Mouse (Mus musculus) limb, embryonic 12.5 days (tissue): Measurements from ENCODE around the gene Synrg. TPM values are rescaled to one million over a fixed set of nuclear protein-coding genes. Genes with fewer than 3 reads are reported as not detected.

Source experiments
- ATAC-seq: fragments of 200-750 bp; cut with Nextera tagmentation; 2 replicates; pipeline ENCODE4 v1.8.0; 2017; ENCODE audit warnings: low read depth, moderate TSS enrichment; ENCODE audit not compliant: insufficient number of reproducible peaks, insufficient read depth, low FRiP score, low TSS enrichment
- H3K27ac ChIP-seq: fragments of 300-500 bp; sonication (generic); 2 replicates; pipeline ENCODE4 v1.5.1; 2016; ENCODE audit warnings: mild to moderate bottlenecking, moderate library complexity
- H3K27me3 ChIP-seq: fragments of 300-500 bp; sonication (generic); 2 replicates; pipeline ENCODE4 v1.6.1; 2016; ENCODE audit warnings: mild to moderate bottlenecking, moderate library complexity
- H3K36me3 ChIP-seq: fragments of 300-500 bp; sonication (generic); 2 replicates; pipeline ENCODE4 v1.6.1; 2016; ENCODE audit warnings: mild to moderate bottlenecking, moderate library complexity
- H3K4me1 ChIP-seq: fragments of 300-500 bp; sonication (generic); replicated peaks from 2 replicates; pipeline ENCODE4 v1.6.1; 2016
- H3K4me2 ChIP-seq: fragments of 300-500 bp; sonication (generic); 2 replicates; pipeline ENCODE4 v1.6.1; 2016; ENCODE audit warnings: mild to moderate bottlenecking, moderate library complexity
- H3K4me3 ChIP-seq: fragments of 300-500 bp; sonication (generic); replicated peaks from 2 replicates; pipeline ENCODE4 v1.5.1; 2016; ENCODE audit warnings: mild to moderate bottlenecking
- H3K9ac ChIP-seq: fragments of 300-500 bp; sonication (generic); replicated peaks from 2 replicates; pipeline ENCODE4 v1.6.1; 2016; ENCODE audit warnings: mild to moderate bottlenecking, moderate library complexity
- H3K9me3 ChIP-seq: fragments of 300-500 bp; sonication (generic); 2 replicates; pipeline ENCODE4 v1.6.1; 2016; ENCODE audit warnings: mild to moderate bottlenecking, moderate library complexity
- WGBS: fragments of 180-500 bp; shearing (Covaris S2); methylation state at CpG from one replicate; pipeline ENCODE4 v1.1.7; 2016; 5-methylcytosine and 5-hydroxymethylcytosine counted together
- polyA plus RNA-seq: library from polyadenylated mRNA; unstranded; fragments of >200 nt; fragmentation: Nextera tagmentation; extraction: Ambion mirVana; gene quantifications from 2 replicates; pipeline ENCODE4 v1.2.1, GENCODE M21; 2016

Synrg gene
- polyA plus RNA-seq, 1 experiment from 2014 or later, result 8.6 TPM

GRCm38 (mm10) chr11:84079361-84079760, 115.1 kb downstream of the Synrg start:
- H3K36me3 ChIP-seq, result peaks cover 55% of the 10 kb centered on the region
- H3K4me3 ChIP-seq, result no peak overlapping the region
- no peaks in the 10 kb centered on the region for H3K4me1 ChIP-seq
- no peak for ATAC-seq
- no peak overlapping the region for H3K27ac ChIP-seq
- no peaks in the 10 kb centered on the region for H3K9me3 ChIP-seq
- no peak overlapping the region for H3K9ac ChIP-seq
- whole genome bisulfite sequencing, result 92% methylated on average over 11 of the region's 11 CpGs
- H3K4me2 ChIP-seq, result no peak overlapping the region
- no peaks in the 10 kb centered on the region for H3K27me3 ChIP-seq

GRCm38 (mm10) chr11:84079887-84080286, 115.7 kb downstream of the Synrg start:
- Histone ChIP-seq H3K27me3 (no peaks in the 10 kb centered on the region), H3K4me3 (no peak overlapping the region), H3K9ac (no peak overlapping the region), H3K9me3 (no peaks in the 10 kb centered on the region), H3K36me3 (peaks cover 60% of the 10 kb centered on the region), H3K27ac (no peak overlapping the region), H3K4me2 (no peak overlapping the region), H3K4me1 (no peaks in the 10 kb centered on the region)
- WGBS, result 78% methylated on average over 4 of the region's 4 CpGs
- ATAC-seq, result no peak

GRCm38 (mm10) chr11:84080327-84080726, 116.1 kb downstream of the Synrg start:
- H3K4me1 ChIP-seq, result no peaks in the 10 kb centered on the region
- H3K9ac ChIP-seq, result no peak overlapping the region
- H3K4me2 ChIP-seq, result no peak overlapping the region
- peaks cover 63% of the 10 kb centered on the region for H3K36me3 ChIP-seq
- H3K27me3 ChIP-seq, result no peaks in the 10 kb centered on the region
- no peak for ATAC-seq
- WGBS, result 88% methylated on average over 3 of the region's 3 CpGs
- H3K9me3 ChIP-seq, result no peaks in the 10 kb centered on the region
- no peak overlapping the region for H3K4me3 ChIP-seq
- H3K27ac ChIP-seq, result no peak overlapping the region

GRCm38 (mm10) chr11:84081901-84082300, 117.7 kb downstream of the Synrg start:
- 94% methylated on average over 5 of the region's 5 CpGs for WGBS
- H3K36me3 ChIP-seq, result peaks cover 78% of the 10 kb centered on the region
- no peak overlapping the region for H3K4me3 ChIP-seq
- no peak for ATAC-seq
- no peak overlapping the region for H3K27ac ChIP-seq
- H3K4me1 ChIP-seq, result no peaks in the 10 kb centered on the region
- no peaks in the 10 kb centered on the region for H3K27me3 ChIP-seq
- no peak overlapping the region for H3K9ac ChIP-seq
- no peak overlapping the region for H3K4me2 ChIP-seq
- no peaks in the 10 kb centered on the region for H3K9me3 ChIP-seq

GRCm38 (mm10) chr11:84090572-84090971, 126.3 kb downstream of the Synrg start:
- 90% methylated on average over 8 of the region's 8 CpGs for WGBS
- H3K9ac ChIP-seq, result no peak overlapping the region
- H3K36me3 ChIP-seq, result peaks cover 77% of the 10 kb centered on the region
- no peak overlapping the region for H3K4me3 ChIP-seq
- no peaks in the 10 kb centered on the region for H3K4me1 ChIP-seq
- ATAC-seq, result no peak
- H3K27me3 ChIP-seq, result no peaks in the 10 kb centered on the region
- H3K4me2 ChIP-seq, result no peak overlapping the region
- no peak overlapping the region for H3K27ac ChIP-seq
- H3K9me3 ChIP-seq, result no peaks in the 10 kb centered on the region

Other genes starting within 250 kb of the Synrg start
- gene Wfdc21, start 217.5 kb upstream of the Synrg start, polyA plus RNA-seq, result not detected in 2 replicates
- 30.4 and 30.8 TPM in 2 replicates for gene Heatr6, start 210.7 kb upstream of the Synrg start, polyA plus RNA-seq
- not detected in 2 replicates for gene Hnf1b, start 114.4 kb upstream of the Synrg start, polyA plus RNA-seq
- gene Ddx52, start 22.4 kb upstream of the Synrg start, polyA plus RNA-seq, result 39.6 and 47.8 TPM in 2 replicates
- 9.6 TPM in 2 replicates for gene Dusp14, start 104.8 kb downstream of the Synrg start, polyA plus RNA-seq
- gene Tada2a, start 165.2 kb downstream of the Synrg start, polyA plus RNA-seq, result 41.2 and 41.3 TPM in 2 replicates
- 22.5 and 26.2 TPM in 2 replicates for gene Acaca, start 165.2 kb downstream of the Synrg start, polyA plus RNA-seq
- gene Gm11437, start 203.0 kb downstream of the Synrg start, polyA plus RNA-seq, result not detected in 2 replicates